Mouse (Mus musculus): ENCODE results near the gene Sema7a.

Sema7a gene

GRCm38 (mm10) chr9:57938225-57939055 lies 1.5 kb upstream of the Sema7a start:
- no peak for DNase-seq (ENCODE audit: low read depth, low spot score)

- peak; percentile 24 for DNase-seq (ENCODE audit: low read depth, low spot score)
Observed at GRCm38 (mm10) chr9:57940349-57940794, 460 bp downstream of the Sema7a start.

GRCm38 (mm10) chr9:57940861-57941638 lies 1.1 kb downstream of the Sema7a start:
- DNase-seq (ENCODE audit: low read depth, low spot score), result no peak

GRCm38 (mm10) chr9:57942039-57942438 lies 2.1 kb downstream of the Sema7a start:
- DNase-seq (ENCODE audit: low read depth, low spot score), result no peak

- DNase-seq (ENCODE audit: low read depth, low spot score), result no peak
Observed at GRCm38 (mm10) chr9:57943067-57943466, 3.2 kb downstream of the Sema7a start.

GRCm38 (mm10) chr9:57944572-57944971 lies 4.7 kb downstream of the Sema7a start:
- DNase-seq (ENCODE audit: low read depth, low spot score), result peak; percentile 48

GRCm38 (mm10) chr9:57945771-57946616 lies 6.1 kb downstream of the Sema7a start:
- no peak for DNase-seq (ENCODE audit: low read depth, low spot score)

- DNase-seq (ENCODE audit: low read depth, low spot score), result no peak
Observed at GRCm38 (mm10) chr9:57947381-57948030, 7.6 kb downstream of the Sema7a start.

GRCm38 (mm10) chr9:57948333-57948931 lies 8.5 kb downstream of the Sema7a start:
- DNase-seq (ENCODE audit: low read depth, low spot score), result no peak

- DNase-seq (ENCODE audit: low read depth, low spot score), result no peak
Observed at GRCm38 (mm10) chr9:57949102-57949704, 9.3 kb downstream of the Sema7a start.

GRCm38 (mm10) chr9:57949879-57950278 lies 10.0 kb downstream of the Sema7a start:
- no peak for DNase-seq (ENCODE audit: low read depth, low spot score)

- no peak for DNase-seq (ENCODE audit: low read depth, low spot score)
Observed at GRCm38 (mm10) chr9:57950519-57950918, 10.6 kb downstream of the Sema7a start.

- DNase-seq (ENCODE audit: low read depth, low spot score), result no peak
Observed at GRCm38 (mm10) chr9:57951993-57952392, 12.1 kb downstream of the Sema7a start.

GRCm38 (mm10) chr9:57954962-57955744 lies 15.2 kb downstream of the Sema7a start:
- DNase-seq (ENCODE audit: low read depth, low spot score), result no peak

- no peak for DNase-seq (ENCODE audit: low read depth, low spot score)
Observed at GRCm38 (mm10) chr9:57955764-57956163, 15.9 kb downstream of the Sema7a start.

- no peak for DNase-seq (ENCODE audit: low read depth, low spot score)
Observed at GRCm38 (mm10) chr9:57956196-57956837, 16.4 kb downstream of the Sema7a start.

GRCm38 (mm10) chr9:57956838-57957236 lies 16.9 kb downstream of the Sema7a start:
- no peak for DNase-seq (ENCODE audit: low read depth, low spot score)

- DNase-seq (ENCODE audit: low read depth, low spot score), result no peak
Observed at GRCm38 (mm10) chr9:57958615-57959014, 18.7 kb downstream of the Sema7a start.

- DNase-seq (ENCODE audit: low read depth, low spot score), result no peak
Observed at GRCm38 (mm10) chr9:57959399-57959798, 19.5 kb downstream of the Sema7a start.

All from embryo, embryonic 11.5 days (tissue).